Mouse (Mus musculus) adrenal gland, postnatal 14 days (tissue): ENCODE measurements around the gene Gxylt2. TPM values are rescaled to one million over a fixed set of nuclear protein-coding genes. Genes with fewer than 3 reads are reported as not detected.
A peak's percentile ranks its signal among the peaks of the same experiment; 100 is the strongest.

Experiments used
- DNase-seq: peaks from one replicate; pipeline ENCODE4 v3.0.0; 2021; ENCODE audit warnings: mixed read lengths
- long read RNA-seq, 2 experiments: library from polyadenylated mRNA; stranded (forward); transcript quantifications; one replicate each; pipeline ENCODE4 v2.0.0; 2021
- total RNA-seq: library from RNA; stranded (reverse); gene quantifications from 2 replicates; pipeline ENCODE4 v1.2.3, GENCODE M21; 2021

The Gxylt2 gene
- 0.85 and 2.2 TPM in 2 replicates for total RNA-seq
- long read RNA-seq, experiment 1 = 0 reads
- long read RNA-seq, experiment 2, full-length matches to known transcripts = 1 of 2 reads
- long read RNA-seq, experiment 2, partial matches to known transcripts = 0 of 2 reads
- long read RNA-seq, experiment 2, other reads (novel, unspliced or antisense) = 1 of 2 reads

- peak; percentile 39 for DNase-seq
These were observed at the start of gene Gxylt2 for GRCm38 (mm10) chr6:100704574-100705365. TSS of gene Gxylt2 (plus strand) at chr6:100704734.

- DNase-seq = peak; percentile 85
These were observed 44.1 kb upstream of the Gxylt2 start for GRCm38 (mm10) chr6:100660395-100660794.

GRCm38 (mm10) chr6:100662224-100662623 lies 42.3 kb upstream of the Gxylt2 start:
- peak; percentile 16 for DNase-seq

GRCm38 (mm10) chr6:100667644-100668043 lies 36.9 kb upstream of the Gxylt2 start:
- DNase-seq = no peak

GRCm38 (mm10) chr6:100668858-100669257 lies 35.7 kb upstream of the Gxylt2 start:
- DNase-seq = no peak

- peak; percentile 78 for DNase-seq
These were observed 34.1 kb upstream of the Gxylt2 start for GRCm38 (mm10) chr6:100670370-100670841.

- peak; percentile 92 for DNase-seq
These were observed 33.6 kb upstream of the Gxylt2 start, which contains the start of gene Shq1 for GRCm38 (mm10) chr6:100670880-100671344. TSS of gene Shq1 (minus strand) at chr6:100671157.

- no peak for DNase-seq
These were observed 33.1 kb upstream of the Gxylt2 start for GRCm38 (mm10) chr6:100671401-100671800.

- no peak for DNase-seq
These were observed 29.6 kb upstream of the Gxylt2 start for GRCm38 (mm10) chr6:100674974-100675373.

- no peak for DNase-seq
These were observed 28.1 kb upstream of the Gxylt2 start for GRCm38 (mm10) chr6:100676461-100676860.

- DNase-seq = no peak
These were observed 25.9 kb upstream of the Gxylt2 start for GRCm38 (mm10) chr6:100678636-100679035.

GRCm38 (mm10) chr6:100686341-100686740 lies 18.2 kb upstream of the Gxylt2 start:
- DNase-seq = no peak

- no peak for DNase-seq
These were observed 4.5 kb upstream of the Gxylt2 start for GRCm38 (mm10) chr6:100699986-100700385.

GRCm38 (mm10) chr6:100700774-100701173 lies 3.8 kb upstream of the Gxylt2 start:
- no peak for DNase-seq

- no peak for DNase-seq
These were observed 349 bp upstream of the Gxylt2 start for GRCm38 (mm10) chr6:100704197-100704573.

- DNase-seq = no peak
These were observed 855 bp downstream of the Gxylt2 start for GRCm38 (mm10) chr6:100705366-100705811.

GRCm38 (mm10) chr6:100706861-100707260 lies 2.3 kb downstream of the Gxylt2 start:
- no peak for DNase-seq

GRCm38 (mm10) chr6:100707557-100707956 lies 3.0 kb downstream of the Gxylt2 start:
- no peak for DNase-seq

GRCm38 (mm10) chr6:100708248-100708647 lies 3.7 kb downstream of the Gxylt2 start:
- DNase-seq = no peak

- DNase-seq = no peak
These were observed 4.5 kb downstream of the Gxylt2 start for GRCm38 (mm10) chr6:100708996-100709395.

GRCm38 (mm10) chr6:100709483-100709882 lies 4.9 kb downstream of the Gxylt2 start:
- peak; percentile 68 for DNase-seq

- no peak for DNase-seq
These were observed 5.6 kb downstream of the Gxylt2 start for GRCm38 (mm10) chr6:100710170-100710569.

GRCm38 (mm10) chr6:100710866-100711265 lies 6.3 kb downstream of the Gxylt2 start:
- no peak for DNase-seq
